Mouse (Mus musculus) forebrain, postnatal 0 days (tissue): ENCODE data around the gene Polr3h. TPM values are rescaled to one million over a fixed set of nuclear protein-coding genes. Genes with fewer than 3 reads are reported as not detected.

Source experiments
- ATAC-seq: fragments of 200-750 bp; cut with Nextera tagmentation; 2 replicates; pipeline ENCODE4 v1.8.0; 2017; ENCODE audit warnings: mild to moderate bottlenecking, moderate library complexity
- DNase-seq: peaks from one replicate; pipeline ENCODE4 v3.0.0-alpha.2; 2015
- H3K27ac ChIP-seq: fragments of 300-500 bp; sonication (generic); 2 replicates; pipeline ENCODE4 v1.5.1; 2014; ENCODE audit warnings: low read depth, mild to moderate bottlenecking, antibody characterized with exemption, low read length, moderate library complexity, mixed read lengths
- H3K27me3 ChIP-seq: fragments of 300-500 bp; sonication (generic); 2 replicates; pipeline ENCODE4 v1.6.1; 2014; ENCODE audit warnings: mild to moderate bottlenecking, low read length, mixed read lengths; ENCODE audit not compliant: insufficient read depth
- H3K36me3 ChIP-seq: fragments of 300-500 bp; sonication (generic); 2 replicates; pipeline ENCODE4 v1.6.1; 2014; ENCODE audit warnings: mild to moderate bottlenecking, moderate library complexity; ENCODE audit not compliant: insufficient read depth
- H3K4me1 ChIP-seq: fragments of 300-500 bp; sonication (generic); 2 replicates; pipeline ENCODE4 v1.6.1; 2014; ENCODE audit warnings: antibody characterized with exemption; ENCODE audit not compliant: insufficient read depth
- H3K4me2 ChIP-seq: fragments of 300-500 bp; sonication (generic); 2 replicates; pipeline ENCODE4 v1.6.1; 2014; ENCODE audit warnings: low read depth, mild to moderate bottlenecking, moderate library complexity
- H3K4me3 ChIP-seq: fragments of 300-500 bp; sonication (generic); 2 replicates; pipeline ENCODE4 v1.5.1; 2014; ENCODE audit warnings: low read depth, low read length, mixed read lengths
- H3K9ac ChIP-seq: fragments of 300-500 bp; sonication (generic); 2 replicates; pipeline ENCODE4 v1.6.1; 2014; ENCODE audit warnings: mild to moderate bottlenecking
- H3K9me3 ChIP-seq: fragments of 300-500 bp; sonication (generic); 2 replicates; pipeline ENCODE4 v1.6.1; 2016; ENCODE audit warnings: low read length
- CTCF ChIP-seq: sonication (generic); IDR thresholded peaks from 2 replicates; pipeline ENCODE4 v1.5.1; 2016; ENCODE audit warnings: antibody characterized with exemption, control low read depth, low read depth
- WGBS: fragments of 180-500 bp; shearing (Covaris S2); extraction: QIAGEN DNeasy Blood & Tissue Kit; methylation state at CpG from one replicate; pipeline ENCODE4 v1.1.7; 2014; 5-methylcytosine and 5-hydroxymethylcytosine counted together
- polyA plus RNA-seq: library from polyadenylated mRNA; unstranded; fragments of >200 nt; fragmentation: Nextera tagmentation; extraction: Ambion mirVana; gene quantifications from 2 replicates; pipeline ENCODE4 v1.2.1, GENCODE M21; 2015
- total RNA-seq: library from RNA; depleted of rRNA; stranded (reverse); fragments of >200 nt; gene quantifications from 2 replicates; pipeline ENCODE4 v1.2.3, GENCODE M21; 2014

Polr3h gene
- total and polyA plus RNA-seq, 2 experiments from 2014 or later, result 52.8 to 105 TPM

DNA sequence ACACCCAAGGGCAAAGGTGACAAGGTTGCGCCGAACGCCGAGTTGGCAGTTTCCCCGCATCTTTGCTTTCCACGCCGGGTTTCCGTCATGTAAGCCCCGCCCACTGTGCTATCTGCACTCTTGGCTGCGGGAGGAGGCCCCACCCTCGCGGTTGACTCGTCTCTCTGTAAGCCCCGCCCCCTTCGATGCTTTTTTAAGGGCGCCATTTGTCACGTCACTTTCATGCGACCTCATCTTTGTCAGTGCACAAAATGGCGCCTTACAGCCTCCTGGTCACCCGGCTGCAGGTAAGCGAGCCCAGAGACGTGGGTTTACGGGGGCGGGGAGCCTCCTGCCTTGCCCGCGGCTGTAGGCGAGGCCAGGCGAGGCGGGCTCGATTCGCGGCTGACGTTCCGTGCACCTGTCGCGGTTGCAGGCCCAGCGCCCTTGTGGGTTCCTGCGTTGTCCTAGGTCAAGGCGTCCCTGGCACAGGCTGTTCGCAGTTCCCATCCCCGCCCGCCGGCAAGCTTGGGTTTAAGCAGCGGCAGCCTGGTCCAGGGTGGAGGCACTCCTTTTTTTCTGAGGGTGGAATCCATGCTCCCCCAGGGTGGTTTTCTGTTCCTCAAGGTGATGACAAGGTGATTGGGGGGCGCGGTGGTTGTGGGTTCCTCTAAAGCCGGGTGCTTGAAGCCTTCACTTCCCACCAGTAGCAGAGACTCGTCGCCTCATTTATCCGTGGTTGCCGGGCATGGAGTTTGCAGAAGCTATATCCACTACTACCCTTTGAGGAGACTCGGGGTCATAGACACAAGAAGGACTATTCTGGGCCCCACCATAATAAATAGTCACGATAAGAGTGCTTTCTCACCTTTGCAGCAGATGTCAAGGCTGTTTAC lies 53.5 kb downstream of the Polr3h start, which contains the start of gene Aco2:
Gene Aco2, plus strand, starts transcription at position 48 of the 875 bp plus-strand sequence.
- Histone ChIP-seq H3K4me3 (peak within 1 kb of the TSS; percentile 54), H3K9ac (peak within 1 kb of the TSS; percentile 69), H3K9me3 (no peaks in the 10 kb centered on the region), H3K36me3 (peaks cover 30% of the 10 kb centered on the region), H3K4me1 (no peaks in the 10 kb centered on the region), H3K27ac (peak within 1 kb of the TSS; percentile 98), H3K4me2 (peak within 1 kb of the TSS; percentile 67), H3K27me3 (no peaks in the 10 kb centered on the region)
- WGBS, result under 1% methylated on average over 53 of the region's 53 CpGs
- ATAC-seq (peak; percentile 89), DNase-seq (peak; percentile 100)
- no peak for TF ChIP-seq CTCF

DNA sequence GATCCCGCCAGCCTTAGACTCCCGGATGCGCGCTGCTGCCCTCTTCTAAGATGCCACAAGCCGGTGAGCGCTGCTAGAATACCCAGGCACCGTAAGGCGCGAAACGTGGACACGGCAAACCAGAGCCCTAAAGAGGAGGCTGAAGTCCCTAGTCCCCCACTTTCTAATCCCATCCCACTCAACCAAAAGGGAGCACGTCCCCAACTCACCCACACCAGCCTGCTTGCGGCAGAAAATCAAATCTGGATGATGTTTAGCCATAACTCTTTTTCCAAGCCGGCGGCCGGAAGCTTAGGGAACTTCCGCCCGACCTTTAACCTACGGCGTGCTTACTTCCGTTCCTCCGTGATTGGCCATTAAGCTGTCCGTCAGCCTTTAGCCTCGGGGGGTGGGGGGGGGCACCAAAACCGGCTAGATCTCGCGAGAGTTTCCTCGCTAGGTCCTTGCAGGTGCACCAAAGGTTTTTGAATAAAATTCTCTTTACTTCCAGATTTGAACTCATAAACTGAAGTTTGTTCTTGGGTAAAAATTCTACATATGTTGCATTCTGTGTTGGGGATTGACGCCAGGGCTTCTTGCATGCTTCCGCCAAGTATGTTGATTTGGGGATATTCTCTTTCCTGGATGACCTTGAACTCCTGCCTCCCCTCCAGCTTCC lies 54.3 kb downstream of the Polr3h start, which contains the start of gene Phf5a:
Gene Phf5a, minus strand, starts transcription at position 308 of the 658 bp plus-strand sequence.
- peak within 1 kb of the TSS; percentile 98 for H3K27ac ChIP-seq
- WGBS, result 2% methylated on average over 30 of the region's 30 CpGs
- H3K9me3 ChIP-seq, result no peaks in the 10 kb centered on the region
- no peaks in the 10 kb centered on the region for H3K4me1 ChIP-seq
- peaks cover 38% of the 10 kb centered on the region for H3K36me3 ChIP-seq
- H3K9ac ChIP-seq, result peak within 1 kb of the TSS; percentile 69
- H3K4me3 ChIP-seq, result peak within 1 kb of the TSS; percentile 54
- H3K27me3 ChIP-seq, result no peaks in the 10 kb centered on the region
- no peak for TF ChIP-seq CTCF
- DNase-seq (peak; percentile 98), ATAC-seq (peak; percentile 94)
- peak within 1 kb of the TSS; percentile 67 for H3K4me2 ChIP-seq

DNA sequence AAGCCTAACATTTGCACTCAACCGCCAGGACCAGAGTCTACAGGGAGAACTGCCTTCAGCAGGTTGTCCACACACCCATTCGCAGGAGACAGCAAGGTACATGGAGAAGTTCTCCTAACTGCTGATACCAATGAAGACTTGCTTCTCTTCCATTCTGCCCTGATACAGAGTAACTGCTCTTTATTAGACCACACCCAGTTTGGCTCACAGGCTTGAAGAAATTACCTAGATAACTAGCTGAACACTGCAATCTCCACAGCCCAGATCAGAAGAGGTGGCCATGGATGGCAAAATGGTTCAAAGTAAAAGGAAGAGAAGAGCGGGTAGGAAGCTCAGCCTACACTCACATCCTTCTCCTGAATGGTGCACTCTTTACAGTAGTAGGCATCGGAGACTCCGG lies 56.1 kb downstream of the Polr3h start:
- Histone ChIP-seq H3K27ac (no peak overlapping the region), H3K27me3 (no peaks in the 10 kb centered on the region), H3K9ac (no peak overlapping the region)

DNA sequence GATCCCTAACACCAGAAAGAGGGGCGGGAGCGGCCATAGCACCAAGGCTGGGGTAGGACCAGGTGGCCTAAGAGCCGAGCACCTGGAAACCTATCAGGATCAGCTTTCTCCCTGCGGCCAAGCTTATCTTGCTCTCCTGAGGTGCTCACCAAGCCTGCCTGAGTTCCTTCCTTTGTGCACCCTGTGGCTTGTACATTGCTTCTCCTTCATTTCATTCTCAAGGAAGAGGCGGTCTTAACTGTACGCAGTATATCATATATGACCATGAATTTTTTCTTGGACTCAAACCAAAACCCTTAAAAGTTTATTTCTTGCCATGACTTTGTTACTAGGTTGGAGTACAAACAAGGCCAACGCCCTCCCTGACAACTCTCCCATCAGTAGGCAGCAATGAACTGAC lies 61.8 kb downstream of the Polr3h start:
- Histone ChIP-seq H3K27ac (no peak overlapping the region), H3K9ac (no peak overlapping the region), H3K4me3 (no peak overlapping the region), H3K4me1 (peaks cover 9% of the 10 kb centered on the region), H3K36me3 (peaks cover 46% of the 10 kb centered on the region), H3K9me3 (no peaks in the 10 kb centered on the region), H3K4me2 (no peak overlapping the region), H3K27me3 (no peaks in the 10 kb centered on the region)
- DNase-seq, result no peak
- no peak for ATAC-seq
- WGBS, result 91% methylated on average over 7 of the region's 7 CpGs
- no peak for TF ChIP-seq CTCF

More for the DNA sequence above, 56.1 kb downstream of the Polr3h start:
- TF ChIP-seq CTCF, result no peak
- Histone ChIP-seq H3K4me1 (no peaks in the 10 kb centered on the region), H3K36me3 (peaks cover 51% of the 10 kb centered on the region), H3K4me3 (no peak overlapping the region), H3K9me3 (no peaks in the 10 kb centered on the region), H3K4me2 (no peak overlapping the region)
- WGBS, result 96% methylated on average over 5 of the region's 5 CpGs
- DNase-seq, result no peak
- ATAC-seq, result no peak

DNA sequence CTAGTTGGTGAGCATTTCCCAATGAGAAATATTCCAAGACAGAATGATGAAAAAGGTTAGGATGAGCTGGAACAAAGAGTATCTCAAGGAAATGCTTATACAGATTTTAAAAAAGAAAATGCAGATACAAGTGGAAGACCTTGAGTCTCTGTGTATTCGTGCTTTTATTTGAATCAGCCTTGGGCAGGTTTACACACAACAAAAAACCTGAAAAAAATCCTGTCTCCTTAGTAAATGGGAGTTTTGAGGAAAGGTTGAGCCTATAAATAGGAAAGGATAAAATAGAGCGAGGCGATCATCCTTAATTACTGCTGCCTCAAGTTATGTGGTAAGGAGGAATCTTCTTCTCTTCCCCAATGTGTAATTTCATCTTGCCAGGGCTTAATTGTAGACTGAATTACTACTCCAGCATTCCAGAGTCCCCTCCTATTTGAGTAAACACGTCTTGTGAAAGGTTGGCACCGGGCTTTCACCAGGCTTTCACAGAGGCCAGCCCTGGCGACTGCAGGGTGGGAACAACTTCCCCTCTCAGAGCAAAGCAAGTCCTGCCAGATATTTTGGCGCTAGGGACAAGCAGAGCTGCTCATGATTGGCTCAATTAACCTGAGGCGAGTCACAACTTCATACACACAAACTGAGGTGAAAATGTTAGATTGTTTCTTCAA lies 65.4 kb downstream of the Polr3h start:
- peak overlapping the region; percentile 81 for H3K4me3 ChIP-seq
- H3K9ac ChIP-seq, result peak overlapping the region; percentile 29; the same call in 1 of the 2 replicates
- TF ChIP-seq CTCF, result no peak
- peak overlapping the region; percentile 85 for H3K4me2 ChIP-seq
- no peaks in the 10 kb centered on the region for H3K9me3 ChIP-seq
- DNase-seq, result peak; percentile 40
- peak overlapping the region; percentile 72 for H3K27ac ChIP-seq
- ATAC-seq, result no peak
- H3K36me3 ChIP-seq, result peaks cover 13% of the 10 kb centered on the region; the same call in 1 of the 2 replicates
- peaks cover 14% of the 10 kb centered on the region for H3K4me1 ChIP-seq
- H3K27me3 ChIP-seq, result no peaks in the 10 kb centered on the region
- 26% methylated on average over 8 of the region's 8 CpGs for WGBS

DNA sequence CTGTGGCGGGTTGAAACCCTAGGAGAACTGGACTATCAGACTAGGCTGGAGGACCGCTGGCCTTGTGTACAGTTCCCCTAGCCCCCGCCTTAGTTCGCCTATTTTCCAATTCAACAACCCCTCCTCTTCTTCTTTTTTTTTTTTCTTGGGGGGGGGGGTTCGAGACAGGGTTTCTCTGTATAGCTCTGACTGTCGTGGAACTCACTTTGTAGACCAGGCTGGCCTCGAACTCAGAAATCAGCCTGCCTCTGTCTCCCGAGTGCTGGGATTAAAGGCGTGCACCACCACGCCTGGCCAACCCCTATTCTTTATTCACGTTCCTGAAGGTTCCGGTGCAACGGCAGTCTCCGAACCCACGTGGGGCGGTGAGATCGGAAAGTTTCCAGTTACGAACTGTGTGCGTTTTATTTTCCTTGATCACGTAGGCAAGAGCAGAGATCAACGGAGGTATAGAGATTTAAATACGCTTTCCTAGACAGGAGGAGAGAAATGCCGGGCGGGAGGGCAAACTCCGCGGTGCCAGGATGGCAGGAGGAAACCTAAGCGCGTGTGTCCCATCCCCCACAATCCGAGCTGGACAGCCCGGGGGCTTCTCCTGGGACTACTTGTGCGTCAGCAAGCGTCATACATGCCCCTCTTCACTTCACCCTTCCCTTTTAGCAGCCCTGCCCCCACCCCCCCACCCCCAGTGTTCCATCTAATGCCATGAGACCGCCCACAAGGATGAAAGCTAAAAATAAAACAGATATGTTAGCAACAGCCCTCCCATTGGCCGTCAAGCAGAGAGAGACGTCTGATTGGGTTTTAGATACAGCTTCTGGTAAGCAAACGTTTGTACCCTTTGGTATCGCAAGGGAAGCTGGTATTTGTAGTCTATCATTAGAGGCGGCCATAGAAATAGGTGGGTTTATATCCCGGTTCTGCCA lies 66.4 kb downstream of the Polr3h start:
- ATAC-seq (peak; percentile 91), DNase-seq (peak; percentile 95)
- Histone ChIP-seq H3K4me2 (peak overlapping the region; percentile 85), H3K9ac (peak overlapping the region; percentile 67), H3K27me3 (no peaks in the 10 kb centered on the region), H3K9me3 (no peaks in the 10 kb centered on the region), H3K36me3 (peaks cover 7% of the 10 kb centered on the region; the same call in 1 of the 2 replicates), H3K27ac (peak overlapping the region; percentile 95), H3K4me3 (peak overlapping the region; percentile 81), H3K4me1 (peaks cover 14% of the 10 kb centered on the region)
- TF ChIP-seq CTCF, result no peak
- 2% methylated on average over 39 of the region's 39 CpGs for WGBS
